Mouse (Mus musculus): ENCODE data around the gene Adssl1. TPM values are rescaled to one million over a fixed set of nuclear protein-coding genes. Genes with fewer than 3 reads are reported as not detected.
A peak's percentile ranks its signal among the peaks of the same experiment; 100 is the strongest.

Gene Adssl1
- total and polyA plus RNA-seq, 2 experiments = 21.7 to 26.7 TPM

DNA sequence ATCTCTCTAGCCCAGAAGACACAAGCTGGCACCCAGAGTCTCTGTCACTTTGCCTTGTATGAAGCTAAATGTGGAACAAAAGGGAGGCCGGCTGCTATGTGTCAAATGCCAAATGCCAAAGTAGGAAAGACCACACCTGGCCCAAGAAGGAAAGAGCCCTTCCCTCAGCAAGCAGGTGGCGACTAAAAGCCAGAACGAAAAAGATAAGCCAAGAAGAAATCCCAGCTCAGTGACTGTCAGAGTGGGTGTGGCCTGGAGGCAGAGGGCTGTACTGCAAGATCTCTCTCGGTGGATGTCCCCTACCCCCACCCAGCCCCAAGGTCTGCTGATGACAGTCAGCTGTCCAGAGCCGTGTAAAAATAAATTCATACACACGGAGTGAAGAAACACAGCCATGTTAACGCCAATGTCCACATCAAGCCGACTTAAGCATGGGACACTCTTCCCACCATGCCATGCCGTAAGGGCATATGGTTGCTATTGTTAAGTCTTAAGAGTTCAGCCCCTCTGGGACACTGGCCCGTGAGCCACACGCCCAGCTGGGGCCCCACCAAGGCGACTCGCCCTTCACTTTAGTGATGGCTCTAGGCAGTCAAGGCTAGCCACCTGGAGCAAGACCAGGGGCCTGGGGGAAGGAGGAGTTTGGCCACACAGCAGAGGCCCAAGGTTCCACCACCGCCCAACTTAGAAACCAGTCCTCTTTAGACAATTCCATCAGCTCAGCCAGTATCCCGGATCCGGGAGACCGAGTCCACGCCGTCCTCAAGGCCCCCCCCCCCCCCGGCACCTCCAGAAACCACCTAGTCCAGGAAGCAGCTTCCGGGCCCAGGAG, 53.1 kb downstream of the Adssl1 start:
- Histone ChIP-seq H3K79me2 (ENCODE audit: control insufficient read depth, insufficient read depth, low read length) (peaks cover 47% of the 10 kb centered on the region), H3K27me3 (ENCODE audit: control insufficient read depth, insufficient read depth, low read length) (no peaks in the 10 kb centered on the region), H3K36me3 (ENCODE audit: control insufficient read depth, insufficient read depth, low read length) (no peaks in the 10 kb centered on the region), H3K4me3 (ENCODE audit: insufficient read depth, low read depth, low read length) (peak overlapping the region; percentile 89), H3K9ac (ENCODE audit: low read depth, low read length) (peak overlapping the region; percentile 98), H3K4me1 (ENCODE audit: control insufficient read depth, insufficient read depth, low read length) (peaks cover 42% of the 10 kb centered on the region), H3K27ac (replicated peaks; ENCODE audit: insufficient read depth, low read depth, low read length) (peak overlapping the region; percentile 68)
- 8% methylated on average over 21 of the region's 21 CpGs for WGBS
- TF ChIP-seq CTCF (IDR thresholded peaks at IDR 0.05; ENCODE audit: low read depth, low read length) = no peak; the same call in 1 of the 2 replicates
- TF ChIP-seq POLR2A (IDR thresholded peaks at IDR 0.05; ENCODE audit: extremely low read depth, insufficient read depth, low read length) = no peak
- DNase-seq (ENCODE audit: extremely low read depth, low read depth, low spot score) = no peak

DNA sequence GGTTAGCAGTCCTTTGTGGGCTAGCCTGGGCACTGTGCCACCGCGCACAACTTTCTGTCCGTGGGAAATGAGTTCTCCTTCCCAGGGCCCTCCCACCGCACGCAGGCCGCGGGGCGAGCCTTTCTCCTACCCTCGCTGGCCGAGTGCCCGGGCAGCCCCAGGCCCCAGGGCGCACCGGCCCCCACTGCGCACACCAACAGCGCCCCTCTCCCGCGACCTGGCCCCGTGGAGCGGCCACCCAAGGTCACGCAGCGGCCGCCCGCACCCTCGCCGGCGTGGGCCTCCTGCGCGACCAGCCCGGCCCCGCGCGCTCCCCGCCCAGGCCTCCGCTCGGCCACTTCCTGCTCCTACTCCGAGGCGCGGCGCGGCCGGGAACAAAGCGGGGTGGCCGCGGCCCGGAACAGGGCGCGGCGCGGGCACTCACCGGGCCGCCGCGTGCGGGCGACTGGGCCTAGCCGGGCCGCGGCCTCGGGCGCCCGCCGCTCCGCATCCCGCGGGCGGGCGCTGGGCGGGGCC, 53.8 kb downstream of the Adssl1 start:
- Histone ChIP-seq H3K4me1 (ENCODE audit: control insufficient read depth, insufficient read depth, low read length) (peaks cover 41% of the 10 kb centered on the region), H3K9ac (ENCODE audit: low read depth, low read length) (peak overlapping the region; percentile 98), H3K79me2 (ENCODE audit: control insufficient read depth, insufficient read depth, low read length) (peaks cover 41% of the 10 kb centered on the region), H3K36me3 (ENCODE audit: control insufficient read depth, insufficient read depth, low read length) (no peaks in the 10 kb centered on the region), H3K27ac (replicated peaks; ENCODE audit: insufficient read depth, low read depth, low read length) (peak overlapping the region; percentile 68), H3K27me3 (ENCODE audit: control insufficient read depth, insufficient read depth, low read length) (no peaks in the 10 kb centered on the region), H3K4me3 (ENCODE audit: insufficient read depth, low read depth, low read length) (peak overlapping the region; percentile 89)
- TF ChIP-seq POLR2A (IDR thresholded peaks at IDR 0.05; ENCODE audit: extremely low read depth, insufficient read depth, low read length) = no peak
- TF ChIP-seq CTCF (IDR thresholded peaks at IDR 0.05; ENCODE audit: low read depth, low read length) = no peak
- WGBS = 5% methylated on average over 68 of the region's 68 CpGs
- DNase-seq (ENCODE audit: extremely low read depth, low read depth, low spot score) = no peak

DNA sequence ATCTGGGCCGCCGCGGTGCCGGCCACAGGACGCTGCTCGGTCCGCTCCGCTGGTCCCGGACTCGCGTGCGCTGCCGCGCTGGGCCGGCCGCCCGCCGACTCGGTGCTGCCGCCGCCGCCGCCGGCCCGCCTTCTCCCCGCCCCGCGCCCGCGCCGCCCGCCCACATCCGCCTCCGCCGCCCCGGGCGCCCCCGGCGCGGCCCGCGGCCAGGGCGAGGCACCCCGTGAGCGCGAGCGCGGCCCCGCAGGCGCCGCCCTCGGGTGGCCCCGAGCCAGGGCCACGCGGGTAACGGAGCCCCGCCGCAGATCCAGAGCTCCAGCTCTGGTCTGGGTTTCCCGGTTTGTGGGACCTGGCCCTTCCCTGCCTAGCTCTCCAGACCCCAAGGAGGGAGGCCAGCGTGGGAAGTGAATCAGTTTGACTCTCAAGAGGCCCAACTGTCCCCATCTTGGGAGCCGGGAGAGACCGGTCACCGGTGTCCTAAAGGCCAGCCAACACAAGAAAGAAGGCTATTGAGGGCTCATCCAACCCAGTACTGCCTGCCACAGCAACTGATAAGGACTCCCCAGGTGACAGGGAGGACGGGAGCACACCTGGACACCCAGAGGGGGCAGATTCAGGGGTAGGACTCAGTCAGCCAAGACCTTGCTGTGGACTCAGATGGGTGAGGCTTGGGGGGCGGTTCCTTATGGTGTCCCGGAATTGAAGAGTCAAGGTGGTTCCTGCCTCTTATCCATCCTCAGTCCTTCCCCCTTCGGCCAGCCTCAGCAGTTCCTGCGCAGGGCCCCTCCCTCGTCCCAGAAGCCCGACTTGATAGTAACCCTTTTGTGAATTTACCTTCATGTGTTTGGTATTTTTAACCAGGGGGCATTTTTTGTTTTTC, 54.5 kb downstream of the Adssl1 start, which contains the start of gene Akt1:
Gene Akt1, minus strand, starts transcription at position 753 of the 880 bp plus-strand sequence.
- Histone ChIP-seq H3K4me3 (ENCODE audit: insufficient read depth, low read depth, low read length) (peak within 1 kb of the TSS; percentile 89), H3K27me3 (ENCODE audit: control insufficient read depth, insufficient read depth, low read length) (no peaks in the 10 kb centered on the region), H3K9ac (ENCODE audit: low read depth, low read length) (peak within 1 kb of the TSS; percentile 98), H3K36me3 (ENCODE audit: control insufficient read depth, insufficient read depth, low read length) (no peaks in the 10 kb centered on the region), H3K79me2 (ENCODE audit: control insufficient read depth, insufficient read depth, low read length) (peaks cover 41% of the 10 kb centered on the region), H3K4me1 (ENCODE audit: control insufficient read depth, insufficient read depth, low read length) (peaks cover 36% of the 10 kb centered on the region), H3K27ac (replicated peaks; ENCODE audit: insufficient read depth, low read depth, low read length) (peak within 1 kb of the TSS; percentile 91)
- 0 out of 2 replicates have a peak, but pooled peaks have one; percentile 7 for TF ChIP-seq POLR2A (IDR thresholded peaks at IDR 0.05; ENCODE audit: extremely low read depth, insufficient read depth, low read length)
- TF ChIP-seq CTCF (IDR thresholded peaks at IDR 0.05; ENCODE audit: low read depth, low read length) = no peak
- DNase-seq (ENCODE audit: extremely low read depth, low read depth, low spot score) = peak; percentile 45
- 8% methylated on average over 69 of the region's 70 CpGs for WGBS

DNA sequence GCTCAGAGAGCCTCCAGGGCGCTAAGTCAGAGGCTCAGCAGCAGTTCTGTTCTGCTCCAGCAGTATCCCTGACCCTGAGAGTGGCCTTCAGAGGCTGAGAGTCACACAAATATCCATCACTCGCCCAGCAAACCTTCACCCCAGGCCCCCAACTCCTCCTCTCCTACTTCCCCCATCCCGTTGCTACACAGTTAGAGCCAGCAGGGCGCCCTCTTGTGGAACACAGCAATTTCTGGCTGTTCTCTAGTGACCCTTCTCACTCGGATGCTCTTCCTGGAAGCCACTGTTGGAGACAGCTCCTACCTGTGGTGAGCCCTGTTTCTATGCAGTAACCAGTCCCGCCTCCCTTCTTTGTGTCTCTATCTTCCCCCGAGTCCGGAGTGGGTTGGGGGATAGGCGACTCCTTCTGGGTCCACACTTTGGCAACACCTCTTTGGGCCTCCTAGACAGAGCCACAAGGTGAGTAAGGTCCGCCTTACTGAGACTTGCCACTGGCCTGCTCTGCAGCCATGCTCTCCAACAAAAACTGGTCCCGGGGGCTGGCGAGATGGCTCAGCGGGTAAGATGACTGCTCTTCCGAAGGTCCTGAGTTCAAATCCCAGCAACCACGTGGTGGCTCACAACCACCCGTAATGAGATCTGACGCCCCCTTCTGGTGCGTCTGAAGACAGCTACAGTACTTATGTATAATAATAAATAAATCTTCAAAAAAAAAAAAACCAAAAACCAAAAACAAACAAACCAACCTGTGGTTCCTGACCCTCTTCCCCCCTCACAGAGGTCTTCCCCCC, 55.6 kb downstream of the Adssl1 start:
- H3K27me3 ChIP-seq (ENCODE audit: control insufficient read depth, insufficient read depth, low read length) = no peaks in the 10 kb centered on the region
- peak overlapping the region; percentile 12; the same call in 1 of the 2 replicates for H3K4me3 ChIP-seq (ENCODE audit: insufficient read depth, low read depth, low read length)
- H3K9ac ChIP-seq (ENCODE audit: low read depth, low read length) = 0 out of 2 replicates have a peak overlapping the region, but pooled peaks have one; percentile 7
- TF ChIP-seq POLR2A (IDR thresholded peaks at IDR 0.05; ENCODE audit: extremely low read depth, insufficient read depth, low read length) (no peak), CTCF (IDR thresholded peaks at IDR 0.05; ENCODE audit: low read depth, low read length) (peak; percentile 77)
- 16% methylated on average over 18 of the region's 18 CpGs for WGBS
- H3K4me1 ChIP-seq (ENCODE audit: control insufficient read depth, insufficient read depth, low read length) = peaks cover 31% of the 10 kb centered on the region
- peaks cover 30% of the 10 kb centered on the region; the same call in 1 of the 2 replicates for H3K79me2 ChIP-seq (ENCODE audit: control insufficient read depth, insufficient read depth, low read length)
- no peaks in the 10 kb centered on the region for H3K36me3 ChIP-seq (ENCODE audit: control insufficient read depth, insufficient read depth, low read length)
- peak overlapping the region; percentile 15 for H3K27ac ChIP-seq (replicated peaks; ENCODE audit: insufficient read depth, low read depth, low read length)
- DNase-seq (ENCODE audit: extremely low read depth, low read depth, low spot score) = peak; percentile 71

DNA sequence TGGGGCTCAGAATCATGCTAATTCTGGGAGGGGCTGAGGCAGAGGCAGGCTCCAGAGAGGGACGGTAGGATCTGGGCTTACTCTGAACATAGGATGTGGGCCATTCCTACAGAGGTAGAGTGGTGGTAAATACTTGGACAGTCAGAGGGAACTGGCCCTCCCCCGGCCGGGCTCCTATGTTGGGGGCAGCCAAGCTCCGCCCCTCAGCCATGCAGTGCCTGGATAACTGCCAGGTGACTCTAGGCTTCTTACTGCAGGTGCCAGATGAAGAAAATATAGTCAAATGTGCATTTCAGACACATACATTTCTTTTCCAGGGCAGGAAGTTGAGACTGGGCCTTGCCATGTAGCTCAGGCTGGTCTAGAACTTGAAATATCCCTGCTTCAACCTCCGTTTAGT, 57.2 kb downstream of the Adssl1 start:
- 51% methylated on average over 5 of the region's 5 CpGs for WGBS
- DNase-seq (ENCODE audit: extremely low read depth, low read depth, low spot score) = no peak
- Histone ChIP-seq H3K4me1 (ENCODE audit: control insufficient read depth, insufficient read depth, low read length) (peaks cover 18% of the 10 kb centered on the region), H3K27me3 (ENCODE audit: control insufficient read depth, insufficient read depth, low read length) (no peaks in the 10 kb centered on the region), H3K4me3 (ENCODE audit: insufficient read depth, low read depth, low read length) (no peak overlapping the region), H3K9ac (ENCODE audit: low read depth, low read length) (no peak overlapping the region), H3K36me3 (ENCODE audit: control insufficient read depth, insufficient read depth, low read length) (no peaks in the 10 kb centered on the region), H3K27ac (replicated peaks; ENCODE audit: insufficient read depth, low read depth, low read length) (no peak overlapping the region), H3K79me2 (ENCODE audit: control insufficient read depth, insufficient read depth, low read length) (peaks cover 15% of the 10 kb centered on the region; the same call in 1 of the 2 replicates)
- no peak for TF ChIP-seq POLR2A (IDR thresholded peaks at IDR 0.05; ENCODE audit: extremely low read depth, insufficient read depth, low read length)
- no peak for TF ChIP-seq CTCF (IDR thresholded peaks at IDR 0.05; ENCODE audit: low read depth, low read length)
